Mouse (Mus musculus) frontal cortex, postnatal 36 days (tissue): ENCODE measurements around the gene Patj.

Experiments
- DNase-seq, 2 experiments: peaks; one replicate each; pipeline ENCODE4 v3.0.0; 2022; ENCODE audit warnings: low spot score in 2 of 2

The Patj gene

GRCm38 (mm10) chr4:98509939-98510338, 114.4 kb downstream of the Patj start:
- no peak for DNase-seq

- no peak for DNase-seq
These were observed 115.7 kb downstream of the Patj start for GRCm38 (mm10) chr4:98511296-98511695.

GRCm38 (mm10) chr4:98511964-98512743, 116.6 kb downstream of the Patj start:
- DNase-seq, result peak in 1 of 2 experiments; percentile 16

GRCm38 (mm10) chr4:98520492-98520891, 124.9 kb downstream of the Patj start:
- no peak for DNase-seq

GRCm38 (mm10) chr4:98524525-98524924, 128.9 kb downstream of the Patj start:
- no peak for DNase-seq

GRCm38 (mm10) chr4:98535446-98535845, 139.9 kb downstream of the Patj start:
- no peak for DNase-seq

- peak in 1 of 2 experiments; percentile 35 for DNase-seq
These were observed 146.0 kb downstream of the Patj start for GRCm38 (mm10) chr4:98541591-98541990.

- peak; percentile 31 to 36 for DNase-seq
These were observed 147.4 kb downstream of the Patj start for GRCm38 (mm10) chr4:98543001-98543400.

GRCm38 (mm10) chr4:98545376-98545775, 149.8 kb downstream of the Patj start:
- DNase-seq, result peak in 1 of 2 experiments; percentile 33

GRCm38 (mm10) chr4:98546456-98547176, 151.0 kb downstream of the Patj start:
- DNase-seq, result no peak

GRCm38 (mm10) chr4:98549491-98549890, 153.9 kb downstream of the Patj start:
- no peak for DNase-seq

- no peak for DNase-seq
These were observed 154.5 kb downstream of the Patj start for GRCm38 (mm10) chr4:98550116-98550515.

- no peak for DNase-seq
These were observed 160.1 kb downstream of the Patj start for GRCm38 (mm10) chr4:98555666-98556065.

- no peak for DNase-seq
These were observed 160.9 kb downstream of the Patj start for GRCm38 (mm10) chr4:98556449-98556848.

GRCm38 (mm10) chr4:98557192-98557591, 161.6 kb downstream of the Patj start:
- no peak for DNase-seq

- DNase-seq, result no peak
These were observed 164.7 kb downstream of the Patj start for GRCm38 (mm10) chr4:98560196-98560830.

GRCm38 (mm10) chr4:98563082-98563481, 167.5 kb downstream of the Patj start:
- no peak for DNase-seq

- no peak for DNase-seq
These were observed 168.1 kb downstream of the Patj start for GRCm38 (mm10) chr4:98563506-98564195.

GRCm38 (mm10) chr4:98564196-98564865, 168.7 kb downstream of the Patj start:
- DNase-seq, result no peak

GRCm38 (mm10) chr4:98566741-98567140, 171.2 kb downstream of the Patj start:
- DNase-seq, result no peak

GRCm38 (mm10) chr4:98567457-98567856, 171.9 kb downstream of the Patj start:
- DNase-seq, result no peak
